Mouse (Mus musculus): ENCODE data around the gene Slc22a18. TPM values are rescaled to one million over a fixed set of nuclear protein-coding genes. Genes with fewer than 3 reads are reported as not detected.

Gene Slc22a18
- polyA plus RNA-seq, 1 experiment from 2014 or later: 1.6 TPM

DNA sequence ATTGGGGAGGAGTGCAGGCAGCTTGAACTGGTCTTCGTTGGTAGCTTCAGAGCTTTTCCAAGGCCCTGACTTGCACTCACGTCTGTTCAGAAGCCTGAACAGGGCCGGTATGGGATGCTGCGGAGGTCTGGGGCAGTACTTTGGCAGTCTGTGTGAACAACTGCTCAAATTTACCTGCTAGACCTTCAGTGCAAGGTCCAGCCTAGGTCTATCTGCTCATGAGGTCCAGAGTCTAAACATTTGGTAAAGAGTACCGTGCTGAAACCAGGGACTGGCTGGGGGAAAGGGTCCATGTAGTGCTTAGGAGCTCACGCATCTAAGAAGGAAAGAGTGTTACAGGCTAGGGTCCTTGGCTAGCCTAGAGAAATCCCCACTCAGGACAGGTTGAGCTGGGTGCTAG lies 16.2 kb downstream of the Slc22a18 start:
- H3K9ac ChIP-seq: no peak overlapping the region
- no peak overlapping the region for H3K4me2 ChIP-seq (replicated peaks)
- H3K36me3 ChIP-seq: no peaks in the 10 kb centered on the region
- H3K9me3 ChIP-seq: no peaks in the 10 kb centered on the region
- H3K27me3 ChIP-seq: peaks cover 3% of the 10 kb centered on the region; the same call in 1 of the 2 replicates
- no peaks in the 10 kb centered on the region for H3K4me1 ChIP-seq
- no peak for ATAC-seq (ENCODE audit: insufficient number of reproducible peaks, insufficient read depth, low FRiP score, low TSS enrichment)
- no peak overlapping the region for H3K4me3 ChIP-seq
- no peak overlapping the region for H3K27ac ChIP-seq
- WGBS: 74% methylated on average over 6 of the region's 6 CpGs

DNA sequence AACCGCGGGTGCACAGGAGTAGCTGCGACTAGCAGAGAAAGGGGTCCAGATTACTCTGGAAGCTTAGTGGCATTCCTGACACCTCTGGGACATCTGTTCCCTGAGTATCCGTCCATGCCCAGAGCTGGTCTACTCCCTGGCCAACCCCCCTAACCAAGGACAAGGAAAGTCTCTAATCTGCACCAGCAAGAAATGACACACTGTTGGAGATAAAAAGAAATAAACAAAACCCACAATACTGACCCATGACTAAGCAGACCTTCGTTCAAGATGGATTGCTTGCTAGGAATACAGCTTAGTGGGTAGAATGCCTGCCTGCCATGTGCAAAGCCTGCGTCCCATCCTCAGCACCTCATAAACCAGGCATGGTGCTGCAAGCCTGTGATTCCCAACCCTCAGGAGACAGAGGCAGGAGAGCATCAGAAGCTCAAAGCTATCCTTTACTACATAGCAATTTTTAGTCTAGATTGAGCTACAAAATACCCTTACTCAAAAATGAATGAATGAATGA lies 20.1 kb downstream of the Slc22a18 start:
- no peak overlapping the region for H3K4me3 ChIP-seq
- no peak overlapping the region for H3K9ac ChIP-seq
- no peaks in the 10 kb centered on the region for H3K9me3 ChIP-seq
- H3K27me3 ChIP-seq: peaks cover 3% of the 10 kb centered on the region; the same call in 1 of the 2 replicates
- WGBS: 80% methylated on average over 6 of the region's 6 CpGs
- no peak for ATAC-seq (ENCODE audit: insufficient number of reproducible peaks, insufficient read depth, low FRiP score, low TSS enrichment)
- no peak overlapping the region for H3K27ac ChIP-seq
- no peaks in the 10 kb centered on the region for H3K4me1 ChIP-seq
- no peaks in the 10 kb centered on the region for H3K36me3 ChIP-seq
- H3K4me2 ChIP-seq (replicated peaks): no peak overlapping the region

DNA sequence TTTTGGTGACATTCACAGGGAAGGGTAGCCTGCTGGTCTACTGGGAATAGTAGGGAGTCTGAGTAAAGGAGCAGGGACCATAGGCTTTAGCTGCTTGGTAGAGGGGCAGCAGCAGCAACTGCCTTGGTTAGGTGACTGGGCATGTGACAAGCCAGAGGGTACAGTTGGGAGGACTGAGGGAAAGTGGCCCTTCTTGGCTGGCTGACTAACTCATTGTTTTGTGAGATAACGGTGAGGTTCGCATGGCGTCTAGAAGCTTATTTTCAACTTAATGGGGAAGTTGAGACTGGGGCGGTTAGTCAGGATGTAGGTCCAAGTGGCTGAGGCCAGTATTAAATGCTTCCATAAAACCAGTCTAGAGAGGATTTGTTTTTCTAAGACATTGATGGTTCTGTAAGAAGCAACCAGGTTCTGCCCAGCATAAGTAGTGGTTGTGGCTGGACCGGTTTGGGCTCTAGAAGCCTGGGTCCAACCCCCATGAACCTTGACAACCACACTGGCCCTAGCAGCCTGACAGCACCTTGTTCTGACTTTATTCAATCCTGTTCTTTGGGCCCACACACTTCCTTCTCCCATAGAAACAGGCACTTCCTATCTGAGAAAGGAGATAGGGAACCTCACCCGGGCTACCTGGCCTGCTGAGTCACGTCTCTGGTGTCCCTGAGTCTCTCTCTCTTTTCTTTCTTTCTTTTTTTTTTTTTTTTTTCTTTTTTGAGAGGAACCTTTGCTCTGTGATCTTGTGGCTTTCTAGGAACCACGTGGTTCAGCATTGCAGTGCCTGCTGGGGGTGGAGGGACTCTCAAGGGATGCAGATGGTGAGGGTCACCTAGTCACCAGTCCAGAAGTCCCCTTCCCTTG lies 21.8 kb downstream of the Slc22a18 start:
- H3K27ac ChIP-seq: no peak overlapping the region
- no peaks in the 10 kb centered on the region for H3K9me3 ChIP-seq
- no peak for ATAC-seq (ENCODE audit: insufficient number of reproducible peaks, insufficient read depth, low FRiP score, low TSS enrichment)
- no peaks in the 10 kb centered on the region for H3K36me3 ChIP-seq
- no peak overlapping the region for H3K9ac ChIP-seq
- peaks cover 13% of the 10 kb centered on the region for H3K27me3 ChIP-seq
- H3K4me3 ChIP-seq: no peak overlapping the region
- 78% methylated on average over 8 of the region's 8 CpGs for WGBS
- H3K4me2 ChIP-seq (replicated peaks): no peak overlapping the region
- no peaks in the 10 kb centered on the region for H3K4me1 ChIP-seq

- Histone ChIP-seq H3K36me3 (no peaks in the 10 kb centered on the region), H3K9ac (no peak overlapping the region), H3K27ac (no peak overlapping the region), H3K4me2 (replicated peaks) (no peak overlapping the region), H3K27me3 (peaks cover 45% of the 10 kb centered on the region), H3K4me1 (peaks cover 12% of the 10 kb centered on the region), H3K9me3 (no peaks in the 10 kb centered on the region), H3K4me3 (no peak overlapping the region)
- ATAC-seq (ENCODE audit: insufficient number of reproducible peaks, insufficient read depth, low FRiP score, low TSS enrichment): no peak
- WGBS: 89% methylated on average over 4 of the region's 4 CpGs
These were observed 25.0 kb downstream of the Slc22a18 start for GRCm38 (mm10) chr7:143498584-143498983.

DNA sequence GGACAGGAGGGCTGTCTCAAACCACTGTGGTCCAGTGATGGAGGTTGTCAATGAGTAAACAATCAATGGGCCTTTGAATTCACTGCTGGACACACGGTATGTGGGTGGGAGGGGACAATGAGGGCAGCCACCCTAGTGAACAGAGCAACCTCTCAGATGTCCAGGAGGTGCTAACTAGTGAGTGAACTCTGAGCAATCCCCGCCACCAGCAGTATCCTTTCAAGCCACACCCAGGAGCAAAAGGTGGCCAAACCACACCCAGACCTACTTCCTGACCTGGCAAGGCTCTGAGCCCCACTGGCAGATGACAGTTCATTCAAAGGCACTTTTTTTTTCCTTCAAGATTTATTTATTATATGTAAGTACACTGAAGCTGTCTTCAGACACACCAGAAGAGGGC lies 27.4 kb downstream of the Slc22a18 start:
- Histone ChIP-seq H3K4me2 (replicated peaks) (no peak overlapping the region), H3K9me3 (no peaks in the 10 kb centered on the region), H3K36me3 (no peaks in the 10 kb centered on the region), H3K27me3 (peaks cover 63% of the 10 kb centered on the region), H3K4me1 (peaks cover 12% of the 10 kb centered on the region), H3K9ac (no peak overlapping the region), H3K4me3 (no peak overlapping the region), H3K27ac (no peak overlapping the region)
- ATAC-seq (ENCODE audit: insufficient number of reproducible peaks, insufficient read depth, low FRiP score, low TSS enrichment): no peak
- 58% methylated on average over 2 of the region's 2 CpGs for WGBS

DNA sequence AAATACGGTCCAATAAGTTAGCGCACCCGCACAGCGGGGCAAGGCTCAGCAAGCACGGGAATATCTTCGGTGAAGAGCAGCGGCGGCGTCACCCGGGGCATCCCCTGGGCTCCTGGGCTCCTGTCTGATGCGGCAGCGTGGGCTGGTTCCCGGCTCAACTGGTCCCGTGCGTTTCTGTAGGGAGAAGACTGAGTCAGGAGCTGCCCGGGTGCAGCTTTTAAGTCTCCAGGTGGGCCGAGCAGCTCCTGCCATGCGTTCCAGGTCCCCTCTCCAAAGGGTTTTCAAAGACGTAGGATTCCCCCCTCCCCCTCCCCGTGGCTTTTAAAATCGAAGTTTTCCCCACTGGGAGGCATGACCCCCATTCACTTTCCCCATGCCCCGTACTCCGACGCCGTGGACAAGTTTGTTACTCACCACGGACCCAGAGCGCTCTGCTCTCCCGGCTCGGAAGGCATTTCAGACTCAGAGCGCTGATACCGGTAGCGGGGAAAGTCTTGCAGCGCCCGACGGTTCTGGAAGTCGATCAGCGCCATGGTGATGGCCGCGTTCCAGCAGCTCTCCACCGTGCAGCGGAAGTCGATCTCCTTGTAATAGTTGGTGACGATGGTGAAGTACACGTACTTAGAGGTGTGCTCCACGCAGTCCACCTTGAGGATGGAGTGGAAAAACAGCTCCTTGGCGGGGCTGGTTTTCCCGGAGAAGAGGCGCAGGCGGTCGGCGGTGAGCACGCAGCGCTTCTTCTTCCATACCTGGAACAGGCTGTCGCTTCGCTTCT lies 28.3 kb downstream of the Slc22a18 start:
- no peak overlapping the region for H3K27ac ChIP-seq
- no peaks in the 10 kb centered on the region for H3K9me3 ChIP-seq
- ATAC-seq (ENCODE audit: insufficient number of reproducible peaks, insufficient read depth, low FRiP score, low TSS enrichment): no peak
- 5% methylated on average over 55 of the region's 55 CpGs for WGBS
- H3K9ac ChIP-seq: no peak overlapping the region
- H3K36me3 ChIP-seq: no peaks in the 10 kb centered on the region
- peak overlapping the region; percentile 38 for H3K4me3 ChIP-seq
- peaks cover 63% of the 10 kb centered on the region for H3K27me3 ChIP-seq
- H3K4me1 ChIP-seq: peaks cover 12% of the 10 kb centered on the region
- peak overlapping the region; percentile 65 for H3K4me2 ChIP-seq (replicated peaks)

- Histone ChIP-seq H3K9me3 (no peaks in the 10 kb centered on the region), H3K4me1 (peaks cover 12% of the 10 kb centered on the region), H3K4me2 (replicated peaks) (peak within 1 kb of the TSS; percentile 65), H3K27me3 (peaks cover 63% of the 10 kb centered on the region), H3K27ac (no peak within 1 kb of the TSS), H3K4me3 (peak within 1 kb of the TSS; percentile 38), H3K9ac (0 out of 2 replicates have a peak within 1 kb of the TSS, but pooled peaks have one; percentile 24), H3K36me3 (no peaks in the 10 kb centered on the region)
- WGBS: 5% methylated on average over 51 of the region's 51 CpGs
- no peak for ATAC-seq (ENCODE audit: insufficient number of reproducible peaks, insufficient read depth, low FRiP score, low TSS enrichment)
These were observed 29.1 kb downstream of the Slc22a18 start, which contains the start of gene Phlda2 for GRCm38 (mm10) chr7:143502418-143503200. Gene Phlda2, minus strand, starts transcription at chr7:143503150.

- no peak overlapping the region for H3K27ac ChIP-seq
- no peak overlapping the region for H3K9ac ChIP-seq
- WGBS: 76% methylated on average over 6 of the region's 6 CpGs
- no peak overlapping the region for H3K4me2 ChIP-seq (replicated peaks)
- no peak for ATAC-seq (ENCODE audit: insufficient number of reproducible peaks, insufficient read depth, low FRiP score, low TSS enrichment)
- H3K36me3 ChIP-seq: no peaks in the 10 kb centered on the region
- no peak overlapping the region for H3K4me3 ChIP-seq
- no peaks in the 10 kb centered on the region for H3K9me3 ChIP-seq
- peaks cover 63% of the 10 kb centered on the region for H3K27me3 ChIP-seq
- peaks cover 12% of the 10 kb centered on the region for H3K4me1 ChIP-seq
These were observed 30.4 kb downstream of the Slc22a18 start for GRCm38 (mm10) chr7:143503926-143504325.

DNA sequence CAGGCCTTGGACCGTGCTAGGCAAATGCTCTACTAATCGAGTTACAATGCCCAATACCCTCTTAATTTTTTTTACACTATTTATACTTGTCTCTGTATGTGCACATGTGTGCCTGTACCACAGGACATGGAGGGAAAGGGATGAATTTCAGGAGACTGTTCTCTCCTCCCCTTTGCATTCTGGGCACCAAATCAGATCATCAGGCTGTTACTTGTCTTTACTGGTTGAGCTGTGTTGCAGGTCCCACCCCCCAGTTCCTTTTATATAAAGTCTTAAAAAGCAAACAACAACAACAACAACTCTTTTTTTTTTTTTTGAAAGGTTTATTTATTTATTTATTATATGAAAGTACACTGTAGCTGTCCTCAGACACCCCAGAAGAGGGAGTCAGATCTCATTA lies 31.9 kb downstream of the Slc22a18 start:
- 83% methylated on average over 2 of the region's 2 CpGs for WGBS
- no peak for ATAC-seq (ENCODE audit: insufficient number of reproducible peaks, insufficient read depth, low FRiP score, low TSS enrichment)
- Histone ChIP-seq H3K4me1 (peaks cover 12% of the 10 kb centered on the region), H3K27ac (no peak overlapping the region), H3K9ac (no peak overlapping the region), H3K9me3 (no peaks in the 10 kb centered on the region), H3K4me3 (no peak overlapping the region), H3K27me3 (peaks cover 49% of the 10 kb centered on the region), H3K4me2 (replicated peaks) (no peak overlapping the region), H3K36me3 (no peaks in the 10 kb centered on the region; the same call in 1 of the 2 replicates)

GRCm38 (mm10) chr7:143505823-143506222 lies 32.3 kb downstream of the Slc22a18 start:
- Histone ChIP-seq H3K4me1 (peaks cover 12% of the 10 kb centered on the region), H3K9ac (no peak overlapping the region), H3K36me3 (no peaks in the 10 kb centered on the region; the same call in 1 of the 2 replicates), H3K4me2 (replicated peaks) (no peak overlapping the region), H3K27ac (no peak overlapping the region), H3K27me3 (peaks cover 46% of the 10 kb centered on the region), H3K9me3 (no peaks in the 10 kb centered on the region), H3K4me3 (no peak overlapping the region)
- ATAC-seq (ENCODE audit: insufficient number of reproducible peaks, insufficient read depth, low FRiP score, low TSS enrichment): no peak
- WGBS: 31% methylated on average over 11 of the region's 11 CpGs

GRCm38 (mm10) chr7:143506271-143506670 lies 32.7 kb downstream of the Slc22a18 start:
- Histone ChIP-seq H3K9me3 (no peaks in the 10 kb centered on the region), H3K4me1 (peaks cover 12% of the 10 kb centered on the region), H3K9ac (no peak overlapping the region), H3K4me2 (replicated peaks) (no peak overlapping the region), H3K27ac (no peak overlapping the region), H3K36me3 (no peaks in the 10 kb centered on the region; the same call in 1 of the 2 replicates), H3K27me3 (peaks cover 45% of the 10 kb centered on the region), H3K4me3 (no peak overlapping the region)
- 64% methylated on average over 7 of the region's 7 CpGs for WGBS
- no peak for ATAC-seq (ENCODE audit: insufficient number of reproducible peaks, insufficient read depth, low FRiP score, low TSS enrichment)
